Mouse (Mus musculus) effector memory CD4-positive, alpha-beta T cell, adult 7 months (primary cell): ENCODE measurements around the gene Gm21988. TPM values are rescaled to one million over a fixed set of nuclear protein-coding genes. Genes with fewer than 3 reads are reported as not detected.

ENCODE experiments used
- polyA plus RNA-seq: library from polyadenylated mRNA; unstranded; fragments of 100-300 nt; shearing (Covaris generic); gene quantifications from one replicate; pipeline ENCODE4 v1.2.1, GENCODE M21; 2017

Gene Gm21988
- polyA plus RNA-seq = 4.5 TPM

DNA sequence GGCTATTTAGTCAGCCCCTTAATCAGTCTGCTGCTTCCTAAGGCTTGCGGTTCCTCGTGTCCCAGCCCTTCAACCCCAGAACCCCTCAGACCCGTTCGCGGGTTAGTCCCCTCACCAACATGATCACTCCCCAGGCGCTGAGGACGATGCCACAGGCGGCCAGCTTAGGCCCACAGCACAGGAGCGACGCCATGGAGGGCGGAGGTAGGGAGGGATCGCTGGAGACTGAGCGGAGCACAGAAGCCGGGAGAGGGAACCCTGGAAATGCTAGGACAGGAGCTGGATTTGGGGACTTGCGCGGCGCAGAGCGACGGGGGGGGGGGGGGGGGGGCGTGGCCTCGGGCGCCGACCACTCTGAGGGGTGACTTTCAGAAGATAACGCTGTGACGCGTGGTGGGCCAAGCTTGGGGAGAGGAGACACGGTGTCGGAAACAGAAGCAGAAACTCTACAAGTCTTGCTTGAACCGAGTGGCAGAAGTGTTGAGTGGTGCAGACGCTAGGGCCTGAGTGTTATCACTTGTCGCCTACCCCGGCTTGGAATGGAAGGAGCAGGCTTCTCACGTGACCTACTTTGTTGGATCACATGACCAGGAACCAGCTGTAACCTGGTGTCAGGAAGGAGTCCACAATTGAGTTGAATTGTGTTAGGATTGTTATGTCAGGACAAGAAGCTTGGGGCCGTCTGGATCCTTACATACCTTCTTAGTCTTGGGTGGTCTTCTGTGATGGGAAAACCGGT is at the start of gene Gm21988, which contains the start of gene Rnasek:
TSS of gene Gm21988 (minus strand) at position 290 of the 739 bp plus-strand sequence.
TSS of gene Rnasek (minus strand) at position 302 of the 739 bp plus-strand sequence.

DNA sequence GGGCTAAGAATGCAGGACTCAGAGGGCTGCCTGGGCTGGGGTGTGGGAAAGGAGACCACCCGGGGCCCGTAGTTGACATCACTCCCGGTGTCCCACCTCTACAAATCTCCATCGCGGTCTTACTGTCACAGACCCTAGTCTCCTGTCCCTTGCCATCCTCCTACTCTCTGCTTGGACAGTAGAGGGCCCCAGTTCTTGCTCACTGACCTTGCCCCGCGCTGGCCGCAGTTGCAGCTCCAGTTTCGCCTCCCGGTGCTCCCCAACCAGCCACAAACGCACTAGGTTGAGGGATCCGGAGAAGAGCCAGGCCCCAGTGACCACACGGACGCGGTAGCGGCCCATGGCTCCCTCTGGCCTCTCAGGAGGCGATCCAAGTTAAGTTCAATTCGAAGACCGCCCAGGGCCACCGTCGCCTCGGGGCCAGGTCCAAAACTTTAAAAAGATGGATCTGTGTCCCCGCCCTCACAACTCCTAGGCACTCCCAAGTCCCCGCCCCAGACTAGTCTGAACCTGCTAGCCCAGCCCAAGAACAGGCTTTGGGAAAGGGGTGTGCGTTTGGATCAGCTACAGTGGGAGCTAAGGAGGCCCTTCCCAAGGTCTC is 15.4 kb upstream of the Gm21988 start, which contains the start of gene Alox12:
TSS of gene Alox12 (minus strand) at position 423 of the 601 bp plus-strand sequence.

DNA sequence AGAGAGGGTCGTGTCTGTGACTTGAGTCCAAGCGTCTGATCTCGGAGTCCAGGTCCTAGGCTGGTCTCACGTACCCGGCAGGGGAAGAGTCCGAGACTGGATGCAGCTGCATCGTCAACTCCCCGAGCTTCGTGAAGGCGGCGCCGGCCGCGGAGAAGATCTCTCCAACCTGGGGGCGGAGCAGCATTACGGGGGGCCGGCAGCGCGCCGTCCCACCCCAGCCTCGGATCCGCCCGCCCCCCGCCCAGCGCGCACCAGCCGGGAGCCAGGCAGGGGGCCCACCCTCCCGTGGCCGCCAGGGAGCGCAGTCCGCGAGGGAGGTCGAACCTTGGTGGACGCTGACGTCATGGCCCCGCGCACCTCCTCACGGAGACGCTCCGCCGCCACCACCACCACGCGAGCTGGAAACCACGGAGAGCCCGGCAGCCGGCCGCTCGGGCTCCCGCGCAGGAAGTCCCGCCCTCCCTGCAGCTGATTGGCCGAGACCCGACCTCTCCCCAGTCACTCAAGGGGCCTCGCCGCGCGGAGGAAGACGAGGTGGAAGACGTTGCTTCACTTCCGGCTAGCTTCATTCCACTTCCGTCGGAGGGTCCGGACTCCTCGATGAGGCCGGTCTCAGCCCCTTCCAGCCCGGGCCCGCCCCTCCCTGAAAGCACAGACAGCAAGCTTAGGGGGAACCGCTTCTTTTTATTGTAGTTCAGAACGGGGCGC is 2.0 kb downstream of the Gm21988 start, which contains the start of gene 0610010K14Rik:
TSS of gene 0610010K14Rik (minus strand) at position 458 of the 711 bp plus-strand sequence.

DNA sequence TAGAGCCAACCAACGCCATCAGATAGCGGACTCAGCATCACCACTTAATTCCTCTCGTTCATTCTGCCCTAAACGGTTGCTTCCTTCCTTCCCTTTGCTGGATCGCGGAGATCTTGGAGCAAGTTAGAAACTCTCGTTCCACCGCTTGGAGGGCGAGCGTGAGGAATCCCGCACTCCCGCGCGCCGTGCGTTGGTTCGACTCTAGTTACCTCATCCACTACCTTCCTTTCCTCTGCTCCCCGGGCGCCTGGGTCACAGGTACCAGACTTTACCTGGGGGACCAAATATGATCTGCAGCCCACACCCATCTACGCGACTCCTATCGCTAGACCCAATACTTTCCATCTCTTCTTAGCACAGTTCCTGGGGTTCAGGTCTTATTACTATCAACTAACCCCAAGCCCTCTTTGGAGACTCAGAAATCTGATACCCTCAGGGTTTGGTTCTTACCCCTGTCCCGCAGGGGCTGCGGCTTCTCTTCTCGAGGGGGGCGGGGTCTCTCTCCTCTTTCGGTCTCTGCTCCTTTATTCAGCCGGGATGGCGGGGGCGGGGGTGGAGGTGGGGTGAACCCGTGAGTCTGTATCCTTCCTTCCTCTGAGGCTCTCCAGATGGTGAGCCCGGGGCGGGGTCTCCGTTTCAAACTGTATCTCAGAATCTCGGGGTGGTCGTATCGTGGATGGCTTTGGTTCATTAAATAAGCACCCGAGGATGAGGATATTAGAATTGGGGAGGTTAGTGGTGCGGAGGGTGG is 10.2 kb downstream of the Gm21988 start, which contains the start of gene Bcl6b:
TSS of gene Bcl6b (minus strand) at position 539 of the 751 bp plus-strand sequence.

DNA sequence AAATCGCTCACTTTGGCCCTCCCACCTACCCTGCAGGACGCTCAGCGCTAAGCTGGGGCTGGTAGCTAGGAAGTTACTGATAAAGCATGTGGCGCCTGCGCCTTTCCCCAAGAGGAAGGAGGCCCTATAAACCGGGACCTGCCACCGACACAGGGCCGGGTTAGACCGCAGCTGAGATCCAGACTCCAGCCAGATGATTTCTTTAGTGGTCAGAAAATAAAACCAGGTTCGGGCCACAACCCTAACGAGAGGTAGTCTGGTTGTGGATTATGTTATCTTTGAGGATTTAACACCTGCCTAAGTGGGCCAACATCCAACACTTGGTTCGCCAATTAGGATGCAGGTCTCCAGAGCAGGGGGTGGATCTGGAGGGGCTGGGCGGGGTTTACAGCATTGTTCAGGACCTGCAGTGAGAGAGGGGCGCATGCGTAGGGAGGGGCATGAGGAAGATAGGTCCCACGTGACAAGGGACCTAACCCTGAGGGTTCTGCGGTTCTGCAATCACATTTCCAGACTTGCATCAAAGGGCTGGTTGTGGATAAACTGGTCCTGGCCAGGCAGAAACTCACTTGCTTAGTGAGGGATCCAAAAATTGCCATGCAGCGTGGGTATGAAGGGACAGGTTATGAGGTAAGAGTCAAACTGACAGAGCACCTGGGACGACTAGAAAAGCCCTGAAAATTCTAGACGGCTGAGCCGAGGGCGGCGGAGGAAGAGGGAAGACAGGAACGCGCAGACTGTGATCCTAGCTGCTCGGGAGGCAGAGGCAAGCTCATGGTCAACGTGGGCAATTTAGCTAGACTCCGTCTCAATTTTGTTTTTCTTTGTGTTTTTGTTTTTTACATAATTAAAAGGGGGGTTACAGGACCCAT is 18.7 kb downstream of the Gm21988 start, which contains the start of gene Slc16a13:
TSS of gene Slc16a13 (minus strand) at position 334 of the 872 bp plus-strand sequence.

DNA sequence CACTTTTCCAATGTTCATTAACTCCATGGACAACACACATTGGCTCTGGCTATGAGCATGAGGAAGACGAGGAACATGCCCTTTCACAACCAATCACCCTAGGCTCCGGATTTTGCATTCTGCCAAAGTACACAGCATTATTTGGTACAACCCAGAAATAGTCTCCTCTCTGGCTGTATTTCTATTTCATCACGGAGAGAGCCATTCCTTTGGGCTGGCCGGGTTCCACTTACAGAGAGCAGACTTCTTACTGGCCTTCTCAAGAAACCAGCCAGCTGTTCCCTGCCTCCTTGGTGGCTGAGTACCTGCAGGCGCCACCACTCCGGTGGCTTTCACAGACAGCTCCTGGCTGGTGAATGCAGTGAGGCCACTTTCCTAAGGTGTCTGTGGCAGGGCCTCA is 27.2 kb downstream of the Gm21988 start, which contains the start of gene Slc16a11:
TSS of gene Slc16a11 (plus strand) at position 330 of the 400 bp plus-strand sequence.

Other genes with a start within 250 kb of the Gm21988 start
- 358 TPM for gene Gabarap, start 248.7 kb downstream of the Gm21988 start, polyA plus RNA-seq
- gene Phf23, start 244.1 kb downstream of the Gm21988 start, polyA plus RNA-seq = 52.1 TPM
- 15.5 TPM for gene Dvl2, start 239.2 kb downstream of the Gm21988 start, polyA plus RNA-seq
- 101 TPM for gene Acadvl, start 224.4 kb downstream of the Gm21988 start, polyA plus RNA-seq
- gene Dlg4, start 222.9 kb downstream of the Gm21988 start, polyA plus RNA-seq = 6.9 TPM
- not detected for gene Asgr1, start 185.7 kb downstream of the Gm21988 start, polyA plus RNA-seq
- not detected for gene Asgr2, start 147.2 kb downstream of the Gm21988 start, polyA plus RNA-seq
- gene Mgl2, start 109.5 kb downstream of the Gm21988 start, polyA plus RNA-seq = not detected
- not detected for gene Clec10a, start 83.6 kb downstream of the Gm21988 start, polyA plus RNA-seq
- not detected for gene Slc16a11, start 27.1 kb downstream of the Gm21988 start, polyA plus RNA-seq
- gene Slc16a13, start 18.8 kb downstream of the Gm21988 start, polyA plus RNA-seq = 0.65 TPM
- gene Bcl6b, start 10.0 kb downstream of the Gm21988 start, polyA plus RNA-seq = 0.11 TPM
- gene 0610010K14Rik, start 1.9 kb downstream of the Gm21988 start, polyA plus RNA-seq = 86.1 TPM
- 200 TPM for gene Rnasek, start within 50 bp of the Gm21988 start, polyA plus RNA-seq
- not detected for gene Alox12, start 15.5 kb upstream of the Gm21988 start, polyA plus RNA-seq
- not detected for gene Alox12e, start 82.8 kb upstream of the Gm21988 start, polyA plus RNA-seq
- 0.26 TPM for gene Alox15, start 112.2 kb upstream of the Gm21988 start, polyA plus RNA-seq
- gene Pelp1, start 170.2 kb upstream of the Gm21988 start, polyA plus RNA-seq = 9.9 TPM
- 172 TPM for gene Arrb2, start 192.8 kb upstream of the Gm21988 start, polyA plus RNA-seq
- gene Med11, start 212.1 kb upstream of the Gm21988 start, polyA plus RNA-seq = 192 TPM
- gene Zmynd15, start 219.6 kb upstream of the Gm21988 start, polyA plus RNA-seq = 0.43 TPM
- gene Cxcl16, start 220.2 kb upstream of the Gm21988 start, polyA plus RNA-seq = 3.0 TPM